Mouse (Mus musculus) CD4-positive naive resting alpha-beta T cell, adult 76 days (primary cell): ENCODE data around the gene Olfr552. TPM values are rescaled to one million over a fixed set of nuclear protein-coding genes. Genes with fewer than 3 reads are reported as not detected.

Experiments
- total RNA-seq: library from RNA; stranded (reverse); gene quantifications from one replicate; pipeline ENCODE4 v1.2.4, GENCODE M21; 2023

Gene Olfr552
- total RNA-seq: 0.23 TPM

GRCm38 (mm10) chr7:102597378-102598031 lies at the start of gene Olfr552:
Gene Olfr552, plus strand, starts transcription at chr7:102597770.

GRCm38 (mm10) chr7:102549570-102549969 lies 48.0 kb upstream of the Olfr552 start, which contains the start of gene Olfr549:
Gene Olfr549, plus strand, starts transcription at chr7:102549870.

GRCm38 (mm10) chr7:102564999-102565997 lies 32.3 kb upstream of the Olfr552 start, which contains the start of gene Trim21:
Gene Trim21, minus strand, starts transcription at chr7:102565486.

GRCm38 (mm10) chr7:102571142-102571541 lies 26.4 kb upstream of the Olfr552 start, which contains the start of gene Olfr550:
Gene Olfr550, plus strand, starts transcription at chr7:102571442.

GRCm38 (mm10) chr7:102591786-102592185 lies 5.8 kb upstream of the Olfr552 start, which contains the start of gene Olfr551:
Gene Olfr551, minus strand, starts transcription at chr7:102591886.

GRCm38 (mm10) chr7:102618118-102618517 lies 20.5 kb downstream of the Olfr552 start, which contains the start of gene Olfr553:
Gene Olfr553, minus strand, starts transcription at chr7:102618218.

GRCm38 (mm10) chr7:102638132-102638531 lies 40.6 kb downstream of the Olfr552 start, which contains the start of gene Olfr554:
Gene Olfr554, plus strand, starts transcription at chr7:102638432.

Other genes with a start within 250 kb of the Olfr552 start
- gene Rrm1, start 156.1 kb upstream of the Olfr552 start, total RNA-seq: 40.0 TPM
- not detected for gene Olfr543, start 116.1 kb upstream of the Olfr552 start, total RNA-seq
- not detected for gene Olfr544, start 109.5 kb upstream of the Olfr552 start, total RNA-seq
- gene Olfr545, start 98.2 kb upstream of the Olfr552 start, total RNA-seq: not detected
- not detected for gene Olfr547, start 63.0 kb upstream of the Olfr552 start, total RNA-seq
- gene Olfr548-ps1, start 56.9 kb upstream of the Olfr552 start, total RNA-seq: not detected
- not detected for gene Olfr549, start 47.9 kb upstream of the Olfr552 start, total RNA-seq
- 43.5 TPM for gene Trim21, start 32.3 kb upstream of the Olfr552 start, total RNA-seq
- not detected for gene Olfr550, start 26.3 kb upstream of the Olfr552 start, total RNA-seq
- not detected for gene Olfr551, start 5.9 kb upstream of the Olfr552 start, total RNA-seq
- gene Olfr553, start 20.4 kb downstream of the Olfr552 start, total RNA-seq: not detected
- not detected for gene Olfr554, start 40.7 kb downstream of the Olfr552 start, total RNA-seq
- gene Olfr555, start 61.1 kb downstream of the Olfr552 start, total RNA-seq: not detected
- gene Olfr556, start 67.1 kb downstream of the Olfr552 start, total RNA-seq: not detected
- gene Trim68, start 89.6 kb downstream of the Olfr552 start, total RNA-seq: 11.8 TPM
- gene Olfr557, start 98.1 kb downstream of the Olfr552 start, total RNA-seq: not detected
- gene Olfr558, start 104.4 kb downstream of the Olfr552 start, total RNA-seq: not detected
- gene Olfr33, start 121.3 kb downstream of the Olfr552 start, total RNA-seq: not detected
- gene Olfr559, start 129.7 kb downstream of the Olfr552 start, total RNA-seq: not detected
- gene Olfr560, start 161.6 kb downstream of the Olfr552 start, total RNA-seq: not detected
- gene Olfr78, start 161.7 kb downstream of the Olfr552 start, total RNA-seq: not detected
- not detected for gene Olfr561, start 173.5 kb downstream of the Olfr552 start, total RNA-seq
- not detected for gene Olfr564, start 205.7 kb downstream of the Olfr552 start, total RNA-seq